In genomic region chr4:43561997-43562768, GRCm38 (mm10) we compare ENCODE assay signal across 7 mouse cellular contexts. TPM values are rescaled to one million over a fixed set of nuclear protein-coding genes. Genes with fewer than 3 reads are reported as not detected.
DNase-seq lines count a peak whose midpoint lies in the region; ATAC-seq lines count a peak whose summit lies in the region.

TSS of gene Creb3 (plus strand) at chr4:43562332.
TSS of gene Tln1 (minus strand) at chr4:43562691.

- no peaks in the 10 kb centered on the region for H3K9me3 ChIP-seq in embryonic facial prominence, embryonic 12.5 days
- H3K9me3 ChIP-seq in limb, embryonic 11.5 days (ENCODE audit: control insufficient read depth, low read length) = no peaks in the 10 kb centered on the region
- no peaks in the 10 kb centered on the region for H3K9me3 ChIP-seq in midbrain, embryonic 14.5 days (ENCODE audit: control insufficient read depth, low read length)

- under 1% methylated on average over 62 of the region's 62 CpGs for WGBS in embryonic facial prominence, embryonic 12.5 days
- WGBS in limb, embryonic 11.5 days = 0% methylated on average over 62 of the region's 62 CpGs
- WGBS in midbrain, embryonic 14.5 days = under 1% methylated on average over 62 of the region's 62 CpGs

- ATAC-seq in embryonic facial prominence, embryonic 12.5 days (ENCODE audit: insufficient number of reproducible peaks, insufficient read depth, low FRiP score, low TSS enrichment) = peak; percentile 93
- ATAC-seq in limb, embryonic 11.5 days (ENCODE audit: insufficient number of reproducible peaks, low FRiP score, low TSS enrichment, low read depth) = peak; percentile 89
- ATAC-seq in midbrain, embryonic 14.5 days (ENCODE audit: low FRiP score, low TSS enrichment) = peak; percentile 94

- H3K9ac ChIP-seq in embryonic facial prominence, embryonic 12.5 days = peak within 1 kb of the TSS; percentile 95
- peak within 1 kb of the TSS; percentile 93 for H3K9ac ChIP-seq in limb, embryonic 11.5 days (ENCODE audit: low read length)
- peak within 1 kb of the TSS; percentile 90 for H3K9ac ChIP-seq in midbrain, embryonic 14.5 days (replicated peaks; ENCODE audit: low read length)

- peaks cover 27% of the 10 kb centered on the region for H3K36me3 ChIP-seq in embryonic facial prominence, embryonic 12.5 days
- peaks cover 8% of the 10 kb centered on the region for H3K36me3 ChIP-seq in limb, embryonic 11.5 days (ENCODE audit: control insufficient read depth, insufficient read depth, low read length)
- peaks cover 51% of the 10 kb centered on the region for H3K36me3 ChIP-seq in midbrain, embryonic 14.5 days (ENCODE audit: control insufficient read depth, insufficient read depth, low read length)

- peak; percentile 90 for DNase-seq in adrenal gland, postnatal 25 days
- peak; percentile 100 for DNase-seq in heart, adult 11 months
- peak; percentile 97 for DNase-seq in kidney, adult 18-20 months
- peak; percentile 93 for DNase-seq in limb, embryonic 11.5 days (ENCODE audit: low spot score)
- DNase-seq in midbrain, embryonic 14.5 days = peak; percentile 97
- peak; percentile 88 to 90 for DNase-seq in spleen, adult 18-20 months

- H3K4me1 ChIP-seq in embryonic facial prominence, embryonic 12.5 days = peaks cover 52% of the 10 kb centered on the region
- peaks cover 33% of the 10 kb centered on the region for H3K4me1 ChIP-seq in limb, embryonic 11.5 days (ENCODE audit: control insufficient read depth, insufficient read depth, low read length)
- H3K4me1 ChIP-seq in midbrain, embryonic 14.5 days (ENCODE audit: control insufficient read depth, insufficient read depth, low read length) = peaks cover 33% of the 10 kb centered on the region

- peak within 1 kb of the TSS; percentile 93 for H3K4me3 ChIP-seq in embryonic facial prominence, embryonic 12.5 days
- H3K4me3 ChIP-seq in limb, embryonic 11.5 days (ENCODE audit: low read depth, low read length) = peak within 1 kb of the TSS; percentile 84
- peak within 1 kb of the TSS; percentile 95 for H3K4me3 ChIP-seq in midbrain, embryonic 14.5 days (replicated peaks; ENCODE audit: low read depth, low read length)

- H3K27me3 ChIP-seq in embryonic facial prominence, embryonic 12.5 days = no peaks in the 10 kb centered on the region
- H3K27me3 ChIP-seq in limb, embryonic 11.5 days (ENCODE audit: control insufficient read depth, insufficient read depth, low read length) = no peaks in the 10 kb centered on the region
- no peaks in the 10 kb centered on the region for H3K27me3 ChIP-seq in midbrain, embryonic 14.5 days (ENCODE audit: control insufficient read depth, insufficient read depth, low read length)

- peak within 1 kb of the TSS; percentile 82 for H3K4me2 ChIP-seq in embryonic facial prominence, embryonic 12.5 days (replicated peaks)
- H3K4me2 ChIP-seq in limb, embryonic 11.5 days (ENCODE audit: low read depth, severe bottlenecking) = peak within 1 kb of the TSS; percentile 70
- peak within 1 kb of the TSS; percentile 91 for H3K4me2 ChIP-seq in midbrain, embryonic 14.5 days (ENCODE audit: low read length)

- H3K27ac ChIP-seq in embryonic facial prominence, embryonic 12.5 days = peak within 1 kb of the TSS; percentile 99
- H3K27ac ChIP-seq in limb, embryonic 11.5 days (replicated peaks; ENCODE audit: low read depth, low read length) = peak within 1 kb of the TSS; percentile 88
- H3K27ac ChIP-seq in midbrain, embryonic 14.5 days (replicated peaks; ENCODE audit: low read depth, low read length) = peak within 1 kb of the TSS; percentile 95

RNA-seq across cellular contexts. Expression of gene Creb3, which starts in this region (rescaled TPM):
- total RNA-seq in adrenal gland, postnatal 25 days (2021) = 111 and 172 TPM in 2 replicates
- polyA plus RNA-seq in embryonic facial prominence, embryonic 12.5 days (2016; fragmentation: Nextera tagmentation; extraction: Ambion mirVana) = 43.5 and 49.9 TPM in 2 replicates
- polyA plus RNA-seq in limb, embryonic 11.5 days (2014; fragmentation: Nextera tagmentation; extraction: Ambion mirVana) = 39.4 and 43.3 TPM in 2 replicates
- polyA plus RNA-seq in midbrain, embryonic 14.5 days (2014; fragmentation: Nextera tagmentation; extraction: Ambion mirVana) = 80.9 and 82.8 TPM in 2 replicates

RNA-seq across cellular contexts. Expression of gene Tln1, which starts in this region (rescaled TPM):
- 229 and 303 TPM in 2 replicates for total RNA-seq in adrenal gland, postnatal 25 days (2021)
- 71.0 and 73.9 TPM in 2 replicates for polyA plus RNA-seq in embryonic facial prominence, embryonic 12.5 days (2016; fragmentation: Nextera tagmentation; extraction: Ambion mirVana)
- 39.1 and 39.5 TPM in 2 replicates for polyA plus RNA-seq in limb, embryonic 11.5 days (2014; fragmentation: Nextera tagmentation; extraction: Ambion mirVana)
- polyA plus RNA-seq in midbrain, embryonic 14.5 days (2014; fragmentation: Nextera tagmentation; extraction: Ambion mirVana) = 60.3 and 65.5 TPM in 2 replicates

Comparison
In these comparisons a context has a peak if more than half of its experiments do, and no peak if none do; other contexts are left out.
1. Peak in every context shown above with its lines: DNase-seq, ATAC-seq, H3K4me3 ChIP-seq and H3K27ac ChIP-seq.